Mouse (Mus musculus): ENCODE measurements at regions not wholly inside any gene's neighbourhood (a gene's known extent, or its start where the extent isn't known, plus 50 kb on each side); places are given as distances from the start of the nearest gene placed in this dataset.
"Not testable (repeated sequence)": the region's sequence is repeated elsewhere in the genome, so short reads cannot be mapped to it uniquely, and the experiment has no call there.

GRCm38 (mm10) chr9:98228226-98228625 lies 59.0 kb upstream of the Nmnat3 start:
- Histone ChIP-seq H3K27ac (ENCODE audit: insufficient read depth, low read length) (no peak overlapping the region), H3K9ac (ENCODE audit: low read depth, poor library complexity, severe bottlenecking) (no peak overlapping the region), H3K9me3 (replicated peaks; ENCODE audit: control insufficient read depth, insufficient read depth, low read length, poor library complexity, severe bottlenecking) (no peaks in the 10 kb centered on the region), H3K36me3 (ENCODE audit: control insufficient read depth, insufficient read depth, low read length, poor library complexity, severe bottlenecking) (no peaks in the 10 kb centered on the region), H3K27me3 (ENCODE audit: control insufficient read depth, insufficient read depth, low read length, poor library complexity, severe bottlenecking) (no peaks in the 10 kb centered on the region), H3K4me1 (ENCODE audit: control insufficient read depth, insufficient read depth, low read length) (no peaks in the 10 kb centered on the region), H3K4me3 (ENCODE audit: low read depth, low read length) (no peak overlapping the region)
- no peak for TF ChIP-seq POLR2A (IDR thresholded peaks at IDR 0.05; ENCODE audit: insufficient read depth, low read length)
- no peak for TF ChIP-seq CTCF (IDR thresholded peaks at IDR 0.05; ENCODE audit: low read depth, low read length)
- no peak for TF ChIP-seq EP300 (IDR thresholded peaks at IDR 0.05; ENCODE audit: insufficient read depth, low read depth, low read length)

DNA sequence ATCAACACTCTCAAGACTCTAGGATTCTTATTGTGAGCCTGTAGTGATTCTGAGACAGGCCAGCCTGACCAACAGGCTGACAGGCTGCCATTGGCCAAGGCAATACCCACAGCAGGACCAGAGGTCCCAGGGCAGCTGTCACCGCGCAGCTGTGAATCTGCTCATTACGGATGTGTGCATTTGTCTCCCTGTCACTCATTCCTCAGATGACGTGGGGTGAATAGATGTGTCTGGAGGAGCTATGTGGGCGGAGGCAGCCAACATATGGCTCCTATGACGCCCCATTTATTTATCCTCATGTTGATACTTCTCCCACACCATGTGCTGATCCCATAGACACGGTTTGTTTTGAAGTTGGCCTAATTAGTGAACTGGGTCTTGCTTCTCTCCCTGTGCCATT lies 58.3 kb upstream of the Nmnat3 start:
- no peak overlapping the region for H3K27ac ChIP-seq (ENCODE audit: insufficient read depth, low read length)
- no peak overlapping the region for H3K4me3 ChIP-seq (ENCODE audit: low read depth, low read length)
- H3K36me3 ChIP-seq (ENCODE audit: control insufficient read depth, insufficient read depth, low read length, poor library complexity, severe bottlenecking), result no peaks in the 10 kb centered on the region
- no peaks in the 10 kb centered on the region for H3K4me1 ChIP-seq (ENCODE audit: control insufficient read depth, insufficient read depth, low read length)
- no peaks in the 10 kb centered on the region for H3K9me3 ChIP-seq (replicated peaks; ENCODE audit: control insufficient read depth, insufficient read depth, low read length, poor library complexity, severe bottlenecking)
- no peaks in the 10 kb centered on the region for H3K27me3 ChIP-seq (ENCODE audit: control insufficient read depth, insufficient read depth, low read length, poor library complexity, severe bottlenecking)
- no peak for TF ChIP-seq CTCF (IDR thresholded peaks at IDR 0.05; ENCODE audit: low read depth, low read length)
- no peak for TF ChIP-seq EP300 (IDR thresholded peaks at IDR 0.05; ENCODE audit: insufficient read depth, low read depth, low read length)
- TF ChIP-seq POLR2A (IDR thresholded peaks at IDR 0.05; ENCODE audit: insufficient read depth, low read length), result no peak
- H3K9ac ChIP-seq (ENCODE audit: low read depth, poor library complexity, severe bottlenecking), result no peak overlapping the region

GRCm38 (mm10) chr9:98234731-98235130 lies 52.5 kb upstream of the Nmnat3 start:
- H3K27ac ChIP-seq (ENCODE audit: insufficient read depth, low read length); H3K9ac ChIP-seq (ENCODE audit: low read depth, poor library complexity, severe bottlenecking); H3K4me3 ChIP-seq (ENCODE audit: low read depth, low read length); H3K4me1 ChIP-seq (ENCODE audit: control insufficient read depth, insufficient read depth, low read length); H3K36me3 ChIP-seq (ENCODE audit: control insufficient read depth, insufficient read depth, low read length, poor library complexity, severe bottlenecking); H3K9me3 ChIP-seq (replicated peaks; ENCODE audit: control insufficient read depth, insufficient read depth, low read length, poor library complexity, severe bottlenecking); H3K27me3 ChIP-seq (ENCODE audit: control insufficient read depth, insufficient read depth, low read length, poor library complexity, severe bottlenecking): not testable (repeated sequence)

Measured in ES-Bruce4 (cell line).